Mouse (Mus musculus): ENCODE data around the gene 4931428L18Rik.
"Not testable (repeated sequence)": the region's sequence is repeated elsewhere in the genome, so short reads cannot be mapped to it uniquely, and the experiment has no call there.

Gene 4931428L18Rik

DNA sequence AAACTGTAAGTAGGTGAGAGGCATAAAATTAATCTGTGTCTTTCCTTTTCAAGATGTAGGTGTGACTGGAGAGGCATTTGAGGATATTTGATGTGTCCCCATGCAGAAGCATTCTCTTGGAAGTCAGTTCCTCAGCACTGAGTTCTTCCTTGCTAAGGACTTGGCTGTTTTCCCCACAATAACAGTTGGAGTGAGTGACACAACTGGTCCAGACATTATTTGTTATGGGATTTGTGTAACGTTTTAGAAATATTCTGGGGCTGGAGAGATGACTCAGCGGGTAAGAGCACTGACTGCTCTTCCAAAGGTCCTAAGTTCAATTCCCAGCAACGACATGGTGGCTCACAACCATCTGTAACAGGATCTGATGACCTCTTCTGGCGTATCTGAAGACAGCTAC, 162.7 kb downstream of the 4931428L18Rik start:
- no peak for DNase-seq (ENCODE audit: extremely low spot score, low spot score)

- DNase-seq (ENCODE audit: extremely low spot score, low spot score): no peak
These were observed 163.6 kb downstream of the 4931428L18Rik start for GRCm38 (mm10) chr1:31058861-31059351.

DNA sequence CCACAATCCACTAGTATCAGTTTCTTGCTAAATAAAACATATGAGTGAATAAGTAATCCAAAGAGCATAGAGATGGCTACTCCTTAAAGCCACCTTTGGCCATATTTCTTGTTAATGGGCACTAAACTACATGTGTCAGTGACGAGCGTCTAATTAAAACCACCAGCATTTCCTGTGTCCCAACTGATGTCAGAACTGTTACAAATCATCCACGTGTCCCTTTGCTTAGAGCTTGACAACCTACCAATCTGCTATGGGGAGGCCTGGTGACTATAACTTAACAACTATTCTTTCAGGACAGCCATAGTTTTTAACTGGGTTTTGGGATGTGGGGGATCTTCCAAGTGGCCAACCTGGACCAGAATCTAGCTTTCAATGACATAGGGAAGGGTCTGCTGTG, 164.3 kb downstream of the 4931428L18Rik start:
- no peak for DNase-seq (ENCODE audit: extremely low spot score, low spot score)

DNA sequence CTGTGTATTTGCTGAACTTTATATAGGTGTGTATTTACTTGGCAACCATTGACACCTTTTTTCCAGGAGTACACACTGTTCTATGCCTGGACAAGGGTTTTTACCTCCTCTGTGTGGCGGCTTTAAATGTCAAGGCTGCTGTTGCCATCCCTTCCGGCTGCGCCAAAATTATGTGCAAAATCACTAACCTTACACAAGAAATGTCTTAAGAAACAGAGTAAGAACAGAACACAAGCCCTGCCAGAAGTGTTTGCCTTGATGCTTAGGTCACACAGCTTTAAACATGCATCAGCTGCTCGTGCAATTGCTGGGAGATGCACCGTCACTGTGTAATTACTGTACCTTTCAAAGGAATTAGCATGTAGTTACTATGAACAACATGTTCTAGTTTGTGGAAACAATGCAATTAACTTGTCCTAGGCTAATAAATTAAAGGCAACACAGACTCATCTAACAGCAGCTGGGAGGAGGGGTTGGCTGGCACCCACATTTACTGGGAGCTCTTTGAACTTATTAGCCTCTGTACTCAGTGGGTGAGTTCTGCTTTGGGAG, 171.0 kb downstream of the 4931428L18Rik start:
- DNase-seq (ENCODE audit: extremely low spot score, low spot score): no peak

DNA sequence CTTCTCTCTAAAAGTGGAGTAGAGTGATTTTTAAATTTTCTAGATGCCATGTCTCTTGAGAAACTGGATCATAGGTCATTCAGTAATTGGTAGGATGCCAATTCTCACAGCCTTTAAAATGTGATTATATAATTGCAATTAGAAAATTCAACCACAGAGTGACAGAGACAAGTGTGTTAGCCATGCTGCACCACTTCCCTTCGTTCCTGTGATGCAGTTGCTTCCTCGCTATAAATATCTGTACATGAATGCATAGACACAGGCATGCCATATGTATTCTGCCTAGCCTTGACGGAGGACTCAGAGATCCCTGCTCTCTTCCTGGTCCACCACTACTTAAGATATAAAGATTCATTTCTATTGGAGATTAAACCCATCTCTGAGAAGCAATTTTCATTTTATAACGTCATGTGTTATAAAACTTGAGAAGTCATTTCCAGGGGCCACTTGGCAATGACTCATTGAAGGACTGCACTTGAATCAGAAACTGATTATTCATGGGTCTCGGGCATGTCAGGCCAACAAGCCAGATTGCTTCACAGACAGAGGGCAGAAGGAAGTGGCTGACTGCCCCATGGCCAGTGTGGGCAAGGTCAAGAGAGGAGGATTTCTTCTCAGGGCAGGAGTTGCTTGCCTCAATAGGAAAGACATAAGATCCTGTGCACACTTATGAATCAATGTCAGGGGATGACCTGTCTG, 172.4 kb downstream of the 4931428L18Rik start:
- DNase-seq (ENCODE audit: extremely low spot score, low spot score): no peak

DNA sequence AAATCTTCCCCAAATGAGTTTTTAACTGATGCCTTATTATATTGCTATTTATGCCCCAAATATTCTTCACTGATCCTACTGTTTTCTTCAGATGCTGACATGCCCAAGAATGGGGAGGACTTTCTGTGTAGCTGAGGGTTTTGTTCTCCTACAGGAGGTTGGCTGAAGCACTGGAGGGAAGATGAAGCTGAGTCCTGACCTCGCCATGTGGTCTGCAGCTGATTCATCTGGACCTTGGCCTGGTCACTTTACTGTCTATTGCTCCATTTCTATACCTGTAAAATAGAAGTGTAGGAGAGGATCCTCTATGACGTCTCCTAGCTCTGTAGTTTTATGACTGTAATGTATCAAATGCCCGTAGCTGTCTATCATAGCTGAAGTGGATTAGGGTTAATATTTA, 179.3 kb downstream of the 4931428L18Rik start:
- DNase-seq (ENCODE audit: extremely low spot score, low spot score): no peak

DNA sequence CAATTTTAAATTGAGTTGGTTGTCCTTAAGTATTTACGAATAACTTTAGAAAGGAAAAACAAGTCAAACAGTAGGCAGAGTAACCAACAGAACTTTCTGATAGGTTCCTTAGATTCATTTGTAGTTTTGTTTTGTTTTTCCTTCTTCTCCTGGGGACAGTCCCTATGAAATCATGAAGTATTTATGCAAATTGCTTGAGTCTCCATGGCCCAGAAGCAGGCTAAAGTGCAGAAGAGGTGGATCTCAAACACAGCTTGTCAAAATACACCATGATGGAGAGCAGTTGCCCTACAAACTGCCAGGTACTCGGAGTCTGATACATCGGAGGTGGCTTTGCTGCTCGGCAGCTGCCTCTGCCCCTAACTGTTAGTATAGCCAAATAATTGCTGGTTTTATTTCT, 179.7 kb downstream of the 4931428L18Rik start:
- no peak for DNase-seq (ENCODE audit: extremely low spot score, low spot score)

- DNase-seq (ENCODE audit: extremely low spot score, low spot score): no peak
These were observed 188.5 kb downstream of the 4931428L18Rik start for GRCm38 (mm10) chr1:31033851-31034534.

- DNase-seq (ENCODE audit: extremely low spot score, low spot score): no peak
These were observed 190.1 kb downstream of the 4931428L18Rik start for GRCm38 (mm10) chr1:31032351-31032750.

GRCm38 (mm10) chr1:31023173-31023572, 199.3 kb downstream of the 4931428L18Rik start:
- no peak for DNase-seq (ENCODE audit: extremely low spot score, low spot score)

GRCm38 (mm10) chr1:31019283-31019682, 203.2 kb downstream of the 4931428L18Rik start:
- no peak for DNase-seq (ENCODE audit: extremely low spot score, low spot score)

- DNase-seq (ENCODE audit: extremely low spot score, low spot score): no peak
These were observed 205.1 kb downstream of the 4931428L18Rik start for GRCm38 (mm10) chr1:31017377-31017776.

GRCm38 (mm10) chr1:31016068-31016467, 206.4 kb downstream of the 4931428L18Rik start:
- no peak for DNase-seq (ENCODE audit: extremely low spot score, low spot score)

- no peak for DNase-seq (ENCODE audit: extremely low spot score, low spot score)
These were observed 207.2 kb downstream of the 4931428L18Rik start for GRCm38 (mm10) chr1:31015261-31015660.

DNA sequence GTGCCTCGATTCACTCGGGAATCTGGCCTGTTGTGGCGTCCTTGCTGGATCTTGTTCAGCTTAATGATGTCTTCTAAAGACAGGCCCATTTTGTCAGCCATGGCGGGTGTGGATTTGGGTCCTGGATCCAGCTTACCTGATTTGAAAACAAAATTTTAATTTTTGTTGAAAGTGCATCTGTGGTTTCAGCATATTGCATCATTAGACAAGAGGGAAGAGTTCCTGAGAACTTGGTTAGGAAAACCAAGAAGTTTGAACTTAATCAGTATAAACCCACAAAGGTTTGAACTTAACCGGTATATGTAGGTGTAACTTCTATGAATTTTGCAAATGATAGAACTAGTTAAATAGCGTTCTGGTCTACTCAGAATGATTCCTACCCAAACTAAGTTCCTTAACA, 244.6 kb downstream of the 4931428L18Rik start, which contains the start of gene AC153137.1:
TSS of gene AC153137.1 (minus strand) at position 101 of the 400 bp plus-strand sequence.
- DNase-seq (ENCODE audit: extremely low spot score, low spot score): not testable (repeated sequence)

GRCm38 (mm10) chr1:30977239-30977638, 245.2 kb downstream of the 4931428L18Rik start:
- not testable (repeated sequence) for DNase-seq (ENCODE audit: extremely low spot score, low spot score)

DNA sequence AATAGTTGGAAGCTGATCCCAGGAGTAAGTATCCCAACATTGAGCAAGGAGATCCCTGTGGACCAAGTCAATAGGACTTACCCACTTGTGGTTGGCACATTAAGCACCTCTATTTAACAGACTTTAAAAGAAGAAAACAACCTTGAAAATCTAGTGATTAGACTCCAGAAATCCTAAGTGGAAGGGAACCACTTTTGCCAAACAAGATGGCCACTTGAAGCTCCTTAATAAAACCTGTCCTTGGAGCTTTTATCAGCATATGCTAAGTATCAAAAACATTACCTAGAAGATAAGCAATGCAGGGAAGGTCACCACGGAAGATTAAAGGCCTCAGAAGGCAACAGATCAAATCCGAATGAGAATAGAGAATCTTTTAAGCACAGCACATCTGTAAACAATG, 270.7 kb downstream of the 4931428L18Rik start:
- DNase-seq (ENCODE audit: extremely low spot score, low spot score): no peak

DNA sequence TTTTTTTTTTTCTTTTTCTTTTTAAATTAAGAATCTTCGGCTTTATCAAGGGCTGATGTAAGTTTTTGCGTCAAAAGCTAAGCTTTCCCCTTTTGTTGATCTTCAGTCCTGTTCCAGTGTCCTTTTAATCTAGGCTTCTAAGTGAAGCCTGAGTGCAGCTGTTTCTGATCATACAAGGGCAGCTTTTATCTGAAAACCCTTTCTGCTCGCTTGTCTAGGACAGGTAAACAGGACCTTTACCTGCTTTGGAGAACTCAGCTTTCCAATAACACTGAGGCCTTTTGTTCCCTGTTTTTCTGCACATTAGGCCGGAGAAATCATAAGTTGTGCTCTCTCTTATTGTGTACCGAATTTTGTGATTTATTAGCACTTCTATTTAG, 272.0 kb downstream of the 4931428L18Rik start:
- peak; percentile 29 for DNase-seq (ENCODE audit: extremely low spot score, low spot score)

- peak; percentile 96 for DNase-seq (ENCODE audit: extremely low spot score, low spot score)
These were observed 272.6 kb downstream of the 4931428L18Rik start for GRCm38 (mm10) chr1:30949710-30950455.

GRCm38 (mm10) chr1:30948950-30949639, 273.4 kb downstream of the 4931428L18Rik start:
- peak; percentile 80 for DNase-seq (ENCODE audit: extremely low spot score, low spot score)

GRCm38 (mm10) chr1:30948361-30948949, 274.0 kb downstream of the 4931428L18Rik start:
- DNase-seq (ENCODE audit: extremely low spot score, low spot score): peak; percentile 23
